Mouse (Mus musculus): ENCODE data around the gene Cand1. TPM values are rescaled to one million over a fixed set of nuclear protein-coding genes. Genes with fewer than 3 reads are reported as not detected.

Gene Cand1
- polyA plus RNA-seq (2016; fragmentation: Nextera tagmentation; extraction: Ambion mirVana) = 44.4 and 48.5 TPM in 2 replicates

GRCm38 (mm10) chr10:119239969-119240721, at the start of gene Cand1:
Cand1 (minus strand) TSS chr10:119240055.
- H3K9ac ChIP-seq = peak within 1 kb of the TSS; percentile 91
- peak within 1 kb of the TSS; percentile 77 for H3K4me3 ChIP-seq
- peak within 1 kb of the TSS; percentile 92 for H3K27ac ChIP-seq
- H3K4me2 ChIP-seq = peak within 1 kb of the TSS; percentile 85
- no peaks in the 10 kb centered on the region for H3K9me3 ChIP-seq (replicated peaks)
- under 1% methylated on average over 65 of the region's 67 CpGs for WGBS (ENCODE audit: insufficient replicate concordance)
- no peaks in the 10 kb centered on the region for H3K27me3 ChIP-seq (replicated peaks)
- peaks cover 27% of the 10 kb centered on the region for H3K4me1 ChIP-seq
- H3K36me3 ChIP-seq = peaks cover 16% of the 10 kb centered on the region
- ATAC-seq = peak; percentile 98

DNA sequence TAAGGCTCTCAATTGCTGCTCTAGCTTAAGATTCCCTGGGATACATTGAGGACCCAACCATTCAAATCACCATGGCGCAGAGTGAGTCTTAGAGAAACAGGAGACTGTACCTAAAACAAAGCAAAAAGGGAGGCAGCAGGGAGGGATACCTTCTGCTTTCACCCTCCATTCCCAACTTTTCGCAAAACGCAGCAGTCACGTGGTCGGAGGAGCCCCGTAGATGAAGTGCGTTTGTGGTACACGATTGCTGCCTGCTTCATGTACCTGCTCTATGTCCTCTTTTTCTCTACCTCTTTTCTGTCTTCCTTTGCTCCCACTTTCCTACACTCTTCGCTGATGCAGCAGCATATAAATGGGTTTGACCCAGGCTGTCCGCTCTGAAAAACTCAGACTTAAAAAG, 39.0 kb upstream of the Cand1 start:
- H3K4me1 ChIP-seq = no peaks in the 10 kb centered on the region
- no peak for ATAC-seq
- H3K9ac ChIP-seq = no peak overlapping the region
- no peaks in the 10 kb centered on the region for H3K9me3 ChIP-seq (replicated peaks)
- H3K36me3 ChIP-seq = no peaks in the 10 kb centered on the region
- whole genome bisulfite sequencing (ENCODE audit: insufficient replicate concordance) = 72% methylated on average over 10 of the region's 10 CpGs
- no peak overlapping the region for H3K4me2 ChIP-seq
- no peaks in the 10 kb centered on the region for H3K27me3 ChIP-seq (replicated peaks)
- H3K4me3 ChIP-seq = no peak overlapping the region
- H3K27ac ChIP-seq = no peak overlapping the region

DNA sequence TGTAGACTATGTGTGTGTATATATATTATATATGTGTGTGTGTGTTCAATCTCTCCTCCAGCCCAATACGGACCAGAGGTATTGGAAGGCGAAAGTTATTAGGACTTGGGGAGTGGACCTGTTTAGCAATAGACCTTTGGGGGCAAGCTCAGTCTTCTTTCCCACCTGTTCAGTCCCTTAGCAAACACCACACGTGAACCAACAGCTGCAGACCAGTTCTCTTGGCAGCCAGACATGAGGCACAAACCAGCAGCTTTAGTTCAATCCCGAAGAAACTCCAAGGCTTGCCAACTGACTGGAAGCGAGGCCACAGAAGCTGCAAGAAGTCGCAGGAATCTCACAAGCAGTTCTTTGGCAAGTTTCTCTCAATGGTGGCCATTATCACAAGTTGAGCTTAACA, 34.5 kb upstream of the Cand1 start:
- 67% methylated on average over 6 of the region's 6 CpGs for whole genome bisulfite sequencing (ENCODE audit: insufficient replicate concordance)

GRCm38 (mm10) chr10:119272536-119272935, 32.7 kb upstream of the Cand1 start:
- H3K4me3 ChIP-seq = no peak overlapping the region
- H3K9ac ChIP-seq = no peak overlapping the region
- H3K27me3 ChIP-seq (replicated peaks) = no peaks in the 10 kb centered on the region
- no peak overlapping the region for H3K27ac ChIP-seq
- no peaks in the 10 kb centered on the region for H3K36me3 ChIP-seq
- H3K9me3 ChIP-seq (replicated peaks) = no peaks in the 10 kb centered on the region
- no peak for ATAC-seq
- 69% methylated on average over 10 of the region's 10 CpGs for WGBS (ENCODE audit: insufficient replicate concordance)
- no peaks in the 10 kb centered on the region for H3K4me1 ChIP-seq
- H3K4me2 ChIP-seq = no peak overlapping the region

More for the DNA sequence above, 34.5 kb upstream of the Cand1 start:
- no peak overlapping the region for H3K4me2 ChIP-seq
- H3K27ac ChIP-seq = no peak overlapping the region
- H3K4me3 ChIP-seq = no peak overlapping the region
- H3K9me3 ChIP-seq (replicated peaks) = no peaks in the 10 kb centered on the region
- no peaks in the 10 kb centered on the region for H3K4me1 ChIP-seq
- H3K9ac ChIP-seq = no peak overlapping the region
- no peaks in the 10 kb centered on the region for H3K27me3 ChIP-seq (replicated peaks)
- H3K36me3 ChIP-seq = no peaks in the 10 kb centered on the region
- no peak for ATAC-seq

GRCm38 (mm10) chr10:119272005-119272404, 32.1 kb upstream of the Cand1 start:
- Histone ChIP-seq H3K27me3 (replicated peaks) (no peaks in the 10 kb centered on the region), H3K27ac (no peak overlapping the region), H3K9me3 (replicated peaks) (no peaks in the 10 kb centered on the region), H3K4me2 (no peak overlapping the region), H3K4me3 (no peak overlapping the region), H3K9ac (no peak overlapping the region), H3K36me3 (no peaks in the 10 kb centered on the region), H3K4me1 (no peaks in the 10 kb centered on the region)
- no peak for ATAC-seq
- WGBS (ENCODE audit: insufficient replicate concordance) = 81% methylated on average over 10 of the region's 10 CpGs

GRCm38 (mm10) chr10:119271101-119271500, 31.2 kb upstream of the Cand1 start:
- no peak overlapping the region for H3K27ac ChIP-seq
- H3K27me3 ChIP-seq (replicated peaks) = no peaks in the 10 kb centered on the region
- H3K9me3 ChIP-seq (replicated peaks) = no peaks in the 10 kb centered on the region
- no peaks in the 10 kb centered on the region for H3K36me3 ChIP-seq
- WGBS (ENCODE audit: insufficient replicate concordance) = 78% methylated on average over 10 of the region's 10 CpGs
- H3K4me1 ChIP-seq = no peaks in the 10 kb centered on the region
- no peak overlapping the region for H3K4me3 ChIP-seq
- H3K4me2 ChIP-seq = no peak overlapping the region
- no peak overlapping the region for H3K9ac ChIP-seq
- ATAC-seq = no peak

GRCm38 (mm10) chr10:119270384-119270985, 30.6 kb upstream of the Cand1 start:
- Histone ChIP-seq H3K9ac (no peak overlapping the region), H3K9me3 (replicated peaks) (no peaks in the 10 kb centered on the region), H3K27me3 (replicated peaks) (no peaks in the 10 kb centered on the region), H3K27ac (no peak overlapping the region), H3K4me3 (no peak overlapping the region), H3K36me3 (no peaks in the 10 kb centered on the region), H3K4me2 (no peak overlapping the region), H3K4me1 (no peaks in the 10 kb centered on the region)
- no peak for ATAC-seq
- 77% methylated on average over 12 of the region's 12 CpGs for WGBS (ENCODE audit: insufficient replicate concordance)

DNA sequence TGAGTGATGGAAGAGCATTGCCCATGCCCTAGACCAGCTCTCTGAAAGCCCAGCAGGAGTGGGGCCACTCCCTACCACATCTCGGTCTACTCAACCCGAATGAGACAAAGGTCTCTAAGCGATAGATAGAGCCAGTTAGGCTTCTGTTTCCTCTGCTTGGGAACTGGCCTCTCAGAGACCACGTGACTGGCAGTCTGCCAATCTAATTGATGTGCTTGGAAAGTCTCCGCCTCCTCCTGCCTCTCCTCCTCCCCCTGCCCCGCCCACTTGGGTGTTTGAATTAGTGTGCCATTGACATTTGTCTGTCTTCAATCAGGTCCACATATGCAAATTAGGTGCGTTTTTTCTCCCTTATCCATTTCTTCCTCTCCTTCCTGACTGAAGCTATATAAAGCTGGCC, 24.9 kb upstream of the Cand1 start:
- Histone ChIP-seq H3K4me1 (no peaks in the 10 kb centered on the region), H3K4me3 (no peak overlapping the region), H3K27me3 (replicated peaks) (no peaks in the 10 kb centered on the region), H3K9ac (no peak overlapping the region), H3K27ac (no peak overlapping the region), H3K9me3 (replicated peaks) (no peaks in the 10 kb centered on the region), H3K4me2 (no peak overlapping the region), H3K36me3 (no peaks in the 10 kb centered on the region)
- ATAC-seq = no peak
- 62% methylated on average over 7 of the region's 7 CpGs for WGBS (ENCODE audit: insufficient replicate concordance)

DNA sequence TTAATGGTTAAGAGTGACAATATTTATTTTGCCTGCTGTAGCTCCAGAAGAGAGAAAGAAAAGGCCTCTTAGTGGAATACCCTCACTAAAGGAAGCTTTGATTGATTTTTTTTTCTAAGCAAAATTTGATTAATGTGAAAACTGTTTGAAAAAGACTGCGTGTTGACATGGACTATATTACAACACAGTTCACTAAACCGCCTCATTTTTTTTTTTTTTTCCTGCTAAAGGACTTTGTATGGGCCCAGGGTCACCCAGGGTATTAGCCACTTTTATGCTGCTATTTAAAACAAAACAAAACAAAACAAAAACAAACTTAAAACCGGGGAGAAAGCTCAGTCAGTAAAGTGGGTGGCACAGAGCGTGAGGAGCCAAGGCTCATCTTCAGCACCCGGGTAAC, 23.0 kb upstream of the Cand1 start:
- H3K27ac ChIP-seq = no peak overlapping the region
- no peaks in the 10 kb centered on the region for H3K27me3 ChIP-seq (replicated peaks)
- H3K9me3 ChIP-seq (replicated peaks) = no peaks in the 10 kb centered on the region
- no peaks in the 10 kb centered on the region for H3K4me1 ChIP-seq
- WGBS (ENCODE audit: insufficient replicate concordance) = 79% methylated on average over 5 of the region's 5 CpGs
- no peak overlapping the region for H3K9ac ChIP-seq
- no peak overlapping the region for H3K4me3 ChIP-seq
- H3K4me2 ChIP-seq = no peak overlapping the region
- H3K36me3 ChIP-seq = no peaks in the 10 kb centered on the region
- no peak for ATAC-seq

GRCm38 (mm10) chr10:119257876-119258275, 18.0 kb upstream of the Cand1 start:
- Histone ChIP-seq H3K27ac (no peak overlapping the region), H3K36me3 (no peaks in the 10 kb centered on the region), H3K9me3 (replicated peaks) (peaks cover 6% of the 10 kb centered on the region; the same call in 1 of the 2 replicates), H3K4me3 (no peak overlapping the region), H3K4me2 (no peak overlapping the region), H3K4me1 (no peaks in the 10 kb centered on the region), H3K9ac (no peak overlapping the region), H3K27me3 (replicated peaks) (no peaks in the 10 kb centered on the region)
- no peak for ATAC-seq
- 58% methylated on average over 4 of the region's 4 CpGs for WGBS (ENCODE audit: insufficient replicate concordance)

GRCm38 (mm10) chr10:119244146-119244545, 4.3 kb upstream of the Cand1 start:
- ATAC-seq = no peak
- no peaks in the 10 kb centered on the region for H3K9me3 ChIP-seq (replicated peaks)
- H3K4me3 ChIP-seq = no peak overlapping the region
- H3K36me3 ChIP-seq = no peaks in the 10 kb centered on the region
- no peak overlapping the region for H3K9ac ChIP-seq
- H3K4me1 ChIP-seq = peaks cover 9% of the 10 kb centered on the region
- WGBS (ENCODE audit: insufficient replicate concordance) = 76% methylated on average over 14 of the region's 14 CpGs
- H3K27ac ChIP-seq = no peak overlapping the region
- no peak overlapping the region for H3K4me2 ChIP-seq
- no peaks in the 10 kb centered on the region for H3K27me3 ChIP-seq (replicated peaks)

DNA sequence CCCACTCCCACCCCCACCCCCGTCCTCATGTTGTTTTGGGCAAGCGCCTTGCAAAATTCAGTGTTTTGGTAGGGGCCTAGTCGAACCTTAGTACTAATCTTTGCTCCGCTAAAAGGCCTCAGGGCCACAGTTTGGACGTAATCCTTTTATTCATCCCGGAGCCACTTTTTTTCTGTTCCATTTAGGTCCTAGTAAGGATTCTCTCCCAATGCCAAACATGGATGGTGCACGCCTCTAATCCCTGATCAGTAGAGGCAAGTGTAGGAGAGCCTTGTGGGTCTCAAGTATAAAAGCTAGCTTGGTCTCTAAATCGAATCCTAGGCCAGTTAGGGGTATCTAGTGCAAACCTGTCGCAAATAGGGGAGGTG, 851 bp upstream of the Cand1 start:
- 4% methylated on average over 9 of the region's 9 CpGs for WGBS (ENCODE audit: insufficient replicate concordance)
- Histone ChIP-seq H3K36me3 (peaks cover 10% of the 10 kb centered on the region), H3K4me1 (peaks cover 27% of the 10 kb centered on the region), H3K4me3 (peak overlapping the region; percentile 77), H3K27ac (peak overlapping the region; percentile 78), H3K27me3 (replicated peaks) (no peaks in the 10 kb centered on the region), H3K4me2 (peak overlapping the region; percentile 85), H3K9ac (peak overlapping the region; percentile 91), H3K9me3 (replicated peaks) (no peaks in the 10 kb centered on the region)
- no peak for ATAC-seq
